Mouse (Mus musculus) hindbrain, embryonic 11.5 days (tissue): ENCODE measurements around the gene Adprm. TPM values are rescaled to one million over a fixed set of nuclear protein-coding genes. Genes with fewer than 3 reads are reported as not detected.

ENCODE experiments used
- ATAC-seq: fragments of 200-750 bp; cut with Nextera tagmentation; 2 replicates; pipeline ENCODE4 v1.8.0; 2017; ENCODE audit warnings: mild to moderate bottlenecking, moderate TSS enrichment, moderate library complexity; ENCODE audit not compliant: low FRiP score
- DNase-seq: peaks from one replicate; pipeline ENCODE4 v3.0.0-alpha.2; 2015; ENCODE audit warnings: low spot score
- H3K27ac ChIP-seq: fragments of 300-500 bp; sonication (generic); 2 replicates; pipeline ENCODE4 v1.5.1; 2014; ENCODE audit warnings: mild to moderate bottlenecking, low read depth, low read length
- H3K27me3 ChIP-seq: fragments of 300-500 bp; sonication (generic); 2 replicates; pipeline ENCODE4 v1.6.1; 2014; ENCODE audit warnings: mild to moderate bottlenecking, low read length, moderate library complexity, mixed read lengths; ENCODE audit not compliant: control insufficient read depth, insufficient read depth
- H3K36me3 ChIP-seq: fragments of 300-500 bp; sonication (generic); 2 replicates; pipeline ENCODE4 v1.6.1; 2014; ENCODE audit warnings: mild to moderate bottlenecking, low read length, moderate library complexity, mixed read lengths; ENCODE audit not compliant: control insufficient read depth, insufficient read depth
- H3K4me1 ChIP-seq: fragments of 300-500 bp; sonication (generic); replicated peaks from 2 replicates; pipeline ENCODE4 v1.6.1; 2014; ENCODE audit warnings: low read length, mixed read lengths; ENCODE audit not compliant: control insufficient read depth, insufficient read depth
- H3K4me2 ChIP-seq: fragments of 300-500 bp; sonication (generic); replicated peaks from 2 replicates; pipeline ENCODE4 v1.6.1; 2014; ENCODE audit warnings: mild to moderate bottlenecking, low read depth, low read length
- H3K4me3 ChIP-seq: fragments of 300-500 bp; sonication (generic); 2 replicates; pipeline ENCODE4 v1.5.1; 2014; ENCODE audit warnings: low read depth, low read length
- H3K9ac ChIP-seq: fragments of 300-500 bp; sonication (generic); 2 replicates; pipeline ENCODE4 v1.6.1; 2014; ENCODE audit warnings: low read depth, low read length
- H3K9me3 ChIP-seq: fragments of 300-500 bp; sonication (generic); 2 replicates; pipeline ENCODE4 v1.6.1; 2016; ENCODE audit warnings: low read length; ENCODE audit not compliant: control insufficient read depth
- WGBS: fragments of 180-500 bp; shearing (Covaris S2); extraction: QIAGEN DNeasy Blood & Tissue Kit; methylation state at CpG from one replicate; pipeline ENCODE4 v1.1.7; 2014; 5-methylcytosine and 5-hydroxymethylcytosine counted together
- polyA plus RNA-seq: library from polyadenylated mRNA; unstranded; fragments of >200 nt; fragmentation: Nextera tagmentation; extraction: Ambion mirVana; gene quantifications from 2 replicates; pipeline ENCODE4 v1.2.1, GENCODE M21; 2014

The Adprm gene
- polyA plus RNA-seq, 1 experiment from 2014 or later, result 39.0 TPM

- DNase-seq (peak; percentile 86), ATAC-seq (peak; percentile 61)
- H3K4me1 ChIP-seq, result no peaks in the 10 kb centered on the region
- H3K4me2 ChIP-seq, result no peak overlapping the region
- H3K9ac ChIP-seq, result no peak overlapping the region
- 4% methylated on average over 3 of the region's 3 CpGs for WGBS
- no peaks in the 10 kb centered on the region for H3K36me3 ChIP-seq
- peaks cover 11% of the 10 kb centered on the region for H3K27me3 ChIP-seq
- no peak overlapping the region for H3K4me3 ChIP-seq
- H3K9me3 ChIP-seq, result no peaks in the 10 kb centered on the region
- H3K27ac ChIP-seq, result no peak overlapping the region
Measured at GRCm38 (mm10) chr11:67080168-67080567, 27.8 kb upstream of the Adprm start.

- no peak overlapping the region for H3K4me2 ChIP-seq
- no peaks in the 10 kb centered on the region for H3K4me1 ChIP-seq
- peak; percentile 34 for DNase-seq
- no peak overlapping the region for H3K9ac ChIP-seq
- no peaks in the 10 kb centered on the region for H3K36me3 ChIP-seq
- peak; percentile 43 for ATAC-seq
- peaks cover 7% of the 10 kb centered on the region for H3K27me3 ChIP-seq
- no peaks in the 10 kb centered on the region for H3K9me3 ChIP-seq
- no peak overlapping the region for H3K4me3 ChIP-seq
- H3K27ac ChIP-seq, result no peak overlapping the region
- 53% methylated on average over 11 of the region's 11 CpGs for WGBS
Measured at GRCm38 (mm10) chr11:67079740-67080139, 27.3 kb upstream of the Adprm start.

GRCm38 (mm10) chr11:67078888-67079287, 26.5 kb upstream of the Adprm start:
- Histone ChIP-seq H3K4me1 (no peaks in the 10 kb centered on the region), H3K4me2 (no peak overlapping the region), H3K27me3 (peaks cover 3% of the 10 kb centered on the region; the same call in 1 of the 2 replicates), H3K36me3 (no peaks in the 10 kb centered on the region), H3K4me3 (no peak overlapping the region), H3K9ac (no peak overlapping the region), H3K9me3 (no peaks in the 10 kb centered on the region), H3K27ac (no peak overlapping the region)
- WGBS, result 87% methylated on average over 6 of the region's 6 CpGs
- ATAC-seq (no peak), DNase-seq (no peak)

GRCm38 (mm10) chr11:67078000-67078399, 25.6 kb upstream of the Adprm start, which contains the start of gene Myh3:
TSS of gene Myh3 (plus strand) at chr11:67078300.
- H3K4me3 ChIP-seq, result no peak within 1 kb of the TSS
- ATAC-seq (no peak), DNase-seq (no peak)
- no peak within 1 kb of the TSS for H3K4me2 ChIP-seq
- no peak within 1 kb of the TSS for H3K9ac ChIP-seq
- WGBS, result 90% methylated on average over 5 of the region's 5 CpGs
- no peaks in the 10 kb centered on the region for H3K9me3 ChIP-seq
- H3K27me3 ChIP-seq, result no peaks in the 10 kb centered on the region
- H3K4me1 ChIP-seq, result no peaks in the 10 kb centered on the region
- H3K27ac ChIP-seq, result no peak within 1 kb of the TSS
- H3K36me3 ChIP-seq, result no peaks in the 10 kb centered on the region

GRCm38 (mm10) chr11:67077435-67077834, 25.0 kb upstream of the Adprm start:
- Histone ChIP-seq H3K4me2 (no peak overlapping the region), H3K36me3 (no peaks in the 10 kb centered on the region), H3K4me3 (no peak overlapping the region), H3K4me1 (no peaks in the 10 kb centered on the region), H3K27me3 (no peaks in the 10 kb centered on the region), H3K9me3 (no peaks in the 10 kb centered on the region), H3K9ac (no peak overlapping the region), H3K27ac (no peak overlapping the region)
- DNase-seq (no peak), ATAC-seq (no peak)
- WGBS, result 62% methylated on average over 3 of the region's 3 CpGs

- H3K27ac ChIP-seq, result no peak overlapping the region
- H3K4me1 ChIP-seq, result no peaks in the 10 kb centered on the region
- 92% methylated on average over 5 of the region's 5 CpGs for WGBS
- no peak for DNase-seq
- no peak overlapping the region for H3K4me2 ChIP-seq
- H3K9me3 ChIP-seq, result no peaks in the 10 kb centered on the region
- no peaks in the 10 kb centered on the region for H3K36me3 ChIP-seq
- H3K27me3 ChIP-seq, result no peaks in the 10 kb centered on the region
- no peak for ATAC-seq
- H3K4me3 ChIP-seq, result no peak overlapping the region
- H3K9ac ChIP-seq, result no peak overlapping the region
Measured at GRCm38 (mm10) chr11:67076781-67077180, 24.4 kb upstream of the Adprm start.

- H3K4me1 ChIP-seq, result no peaks in the 10 kb centered on the region
- H3K27ac ChIP-seq, result no peak overlapping the region
- no peak overlapping the region for H3K4me3 ChIP-seq
- no peaks in the 10 kb centered on the region for H3K27me3 ChIP-seq
- H3K9ac ChIP-seq, result no peak overlapping the region
- no peaks in the 10 kb centered on the region for H3K36me3 ChIP-seq
- no peak overlapping the region for H3K4me2 ChIP-seq
- ATAC-seq (no peak), DNase-seq (no peak)
- WGBS, result 49% methylated on average over 3 of the region's 3 CpGs
- H3K9me3 ChIP-seq, result no peaks in the 10 kb centered on the region
Measured at GRCm38 (mm10) chr11:67075036-67075435, 22.6 kb upstream of the Adprm start.

- H3K27me3 ChIP-seq, result no peaks in the 10 kb centered on the region
- no peak overlapping the region for H3K4me2 ChIP-seq
- H3K9ac ChIP-seq, result no peak overlapping the region
- WGBS, result 75% methylated on average over 15 of the region's 15 CpGs
- H3K27ac ChIP-seq, result no peak overlapping the region
- ATAC-seq (no peak), DNase-seq (no peak)
- no peaks in the 10 kb centered on the region for H3K9me3 ChIP-seq
- no peaks in the 10 kb centered on the region for H3K4me1 ChIP-seq
- no peak overlapping the region for H3K4me3 ChIP-seq
- no peaks in the 10 kb centered on the region for H3K36me3 ChIP-seq
Measured at GRCm38 (mm10) chr11:67072615-67073130, 20.3 kb upstream of the Adprm start.

GRCm38 (mm10) chr11:67067741-67068140, 15.3 kb upstream of the Adprm start:
- Histone ChIP-seq H3K27me3 (no peaks in the 10 kb centered on the region), H3K36me3 (0 out of 2 replicates have a peak, but pooled peaks cover 4% of the 10 kb centered on the region), H3K4me1 (no peaks in the 10 kb centered on the region), H3K9me3 (no peaks in the 10 kb centered on the region), H3K4me3 (no peak overlapping the region), H3K4me2 (no peak overlapping the region), H3K27ac (no peak overlapping the region), H3K9ac (no peak overlapping the region)
- 96% methylated on average over 3 of the region's 3 CpGs for WGBS
- ATAC-seq (no peak), DNase-seq (no peak)
